Mouse (Mus musculus) kidney, adult 2 months (tissue): ENCODE data around the gene Stk38l.

Experiments used
- CTCF ChIP-seq: fragments of 200-500 bp; conservative IDR thresholded peaks from 2 replicates; pipeline ENCODE4 v1.5.1; 2011; ENCODE audit warnings: low read depth, mild to moderate bottlenecking, control low read depth, low read length, moderate library complexity, mixed read lengths; ENCODE audit not compliant: insufficient read depth, insufficient read length
- POLR2A ChIP-seq: fragments of 200-500 bp; IDR thresholded peaks from one replicate; pipeline ENCODE4 v1.6.1; 2011; ENCODE audit warnings: low read depth, low read length, control low read depth

DNA sequence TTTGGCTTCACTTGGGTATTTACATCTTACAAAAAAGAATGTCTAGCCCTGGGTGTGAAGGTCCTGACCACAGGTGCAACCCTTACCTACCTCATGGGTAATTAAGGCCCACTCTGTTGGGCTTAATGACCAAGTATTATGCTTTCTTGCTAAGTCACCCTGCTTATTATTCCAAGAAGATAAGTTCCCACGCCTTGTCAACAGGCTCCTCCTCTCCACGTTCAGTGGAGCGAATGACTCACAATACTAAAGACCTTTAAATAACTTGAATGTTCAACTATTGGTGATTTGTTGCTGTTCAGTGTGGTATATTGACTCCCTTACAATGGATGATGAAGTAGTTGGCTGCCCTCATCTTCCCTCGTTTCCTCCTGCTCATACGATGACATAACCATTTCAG is 27.0 kb upstream of the Stk38l start:
- TF ChIP-seq CTCF (no peak), POLR2A (no peak)
